Mouse (Mus musculus) spleen, adult 2 months (tissue): ENCODE measurements around the gene Usp33.

Experiments
- CTCF ChIP-seq: fragments of 200-500 bp; IDR thresholded peaks from 2 replicates; pipeline ENCODE4 v1.5.1; 2011; ENCODE audit warnings: mild to moderate bottlenecking, inconsistent platforms; ENCODE audit not compliant: insufficient read depth, insufficient read length, insufficient replicate concordance; ENCODE audit errors: extremely low read depth
- POLR2A ChIP-seq: fragments of 200-500 bp; IDR thresholded peaks from 2 replicates; pipeline ENCODE4 v1.6.1; 2011; ENCODE audit warnings: low read depth, low read length, inconsistent platforms

DNA sequence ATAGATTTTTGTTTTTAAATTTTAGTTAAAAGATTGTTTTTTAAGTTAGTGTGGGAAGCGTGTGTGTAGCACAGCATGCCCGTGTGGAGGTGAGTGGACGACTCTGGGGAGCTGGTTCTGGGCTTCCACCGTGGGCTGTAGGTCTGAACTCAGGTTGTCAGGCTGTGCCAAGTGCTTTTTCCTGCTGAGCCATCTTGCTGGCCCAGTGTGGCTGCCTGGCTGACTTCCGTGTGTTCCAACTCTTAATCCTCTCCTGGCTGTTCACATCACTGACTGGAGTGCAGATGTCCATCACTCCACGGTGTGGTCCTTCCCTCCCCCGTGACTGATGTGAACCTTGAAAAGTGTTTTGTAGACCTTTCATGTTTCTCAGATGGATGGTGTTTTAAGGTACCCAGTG, 12.9 kb downstream of the Usp33 start:
- TF ChIP-seq CTCF (no peak), POLR2A (no peak)
